Mouse (Mus musculus) olfactory bulb, adult 2 months (tissue): ENCODE data around the gene Pax7.

Source experiments
- CTCF ChIP-seq: fragments of 200-500 bp; IDR thresholded peaks from 2 replicates; pipeline ENCODE4 v1.5.1; 2012; ENCODE audit warnings: low read depth, mild to moderate bottlenecking, low read length, moderate library complexity; ENCODE audit not compliant: insufficient read depth
- POLR2A ChIP-seq: fragments of 200-500 bp; IDR thresholded peaks from 2 replicates; pipeline ENCODE4 v1.6.1; 2012; ENCODE audit warnings: mild to moderate bottlenecking, low read depth, low read length, moderate library complexity; ENCODE audit not compliant: insufficient read depth

- TF ChIP-seq CTCF = no peak
- no peak for TF ChIP-seq POLR2A
Measured at GRCm38 (mm10) chr4:139771125-139771631, 62.1 kb downstream of the Pax7 start.
